Mouse (Mus musculus): Measurements from ENCODE around the gene Mthfd1l.

GRCm38 (mm10) chr10:4083609-4084008 lies 110.7 kb downstream of the Mthfd1l start:
- TF ChIP-seq MYOD1 (IDR thresholded peaks at IDR 0.05; ENCODE audit: control insufficient read depth in 1 of 3, insufficient read length in 2 of 3, low read depth in 2 of 3) (no peak), MAX (IDR thresholded peaks at IDR 0.05; ENCODE audit: low read depth) (no peak), POLR2A (IDR thresholded peaks at IDR 0.05; ENCODE audit: insufficient read length, low read depth) (no peak), E2F4 (IDR thresholded peaks at IDR 0.05; ENCODE audit: insufficient read depth) (no peak), TCF12 (IDR thresholded peaks at IDR 0.05; ENCODE audit: insufficient read depth, poor library complexity, severe bottlenecking) (no peak), MYOG (IDR thresholded peaks at IDR 0.05; ENCODE audit: control insufficient read depth in 1 of 3, insufficient read depth in 1 of 3, insufficient read length in 2 of 3, low read depth in 2 of 3) (no peak), CEBPB (IDR thresholded peaks at IDR 0.05; ENCODE audit: insufficient read depth, poor library complexity, severe bottlenecking) (no peak)

Data from myocyte (in vitro differentiated cells).